Mouse (Mus musculus): ENCODE measurements around the gene Zc3h12a.

Zc3h12a gene

GRCm38 (mm10) chr4:125144627-125145026 lies 17.0 kb upstream of the Zc3h12a start:
- DNase-seq (ENCODE audit: low spot score), result no peak

GRCm38 (mm10) chr4:125144211-125144610 lies 16.6 kb upstream of the Zc3h12a start:
- no peak for DNase-seq (ENCODE audit: low spot score)

DNA sequence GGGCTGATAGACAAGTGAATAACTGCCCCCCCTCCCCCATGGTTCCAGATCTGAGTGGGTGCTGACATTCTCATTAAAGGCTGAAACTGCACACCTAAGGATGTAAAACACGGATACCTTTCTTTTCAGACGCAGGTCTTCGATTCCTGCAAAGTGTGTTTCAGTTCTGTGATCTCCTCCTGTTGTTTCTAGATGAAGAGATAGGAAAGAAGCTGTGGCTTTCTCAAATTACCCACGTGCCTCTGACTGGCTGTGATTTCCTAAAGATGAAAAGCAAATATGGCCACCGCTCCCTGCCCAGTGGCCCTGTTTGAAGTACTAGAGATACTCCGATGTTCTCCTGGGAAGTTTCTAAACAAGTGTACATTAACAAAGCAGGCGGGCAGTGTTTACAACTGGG lies 10.7 kb upstream of the Zc3h12a start:
- no peak for DNase-seq (ENCODE audit: low spot score)

DNA sequence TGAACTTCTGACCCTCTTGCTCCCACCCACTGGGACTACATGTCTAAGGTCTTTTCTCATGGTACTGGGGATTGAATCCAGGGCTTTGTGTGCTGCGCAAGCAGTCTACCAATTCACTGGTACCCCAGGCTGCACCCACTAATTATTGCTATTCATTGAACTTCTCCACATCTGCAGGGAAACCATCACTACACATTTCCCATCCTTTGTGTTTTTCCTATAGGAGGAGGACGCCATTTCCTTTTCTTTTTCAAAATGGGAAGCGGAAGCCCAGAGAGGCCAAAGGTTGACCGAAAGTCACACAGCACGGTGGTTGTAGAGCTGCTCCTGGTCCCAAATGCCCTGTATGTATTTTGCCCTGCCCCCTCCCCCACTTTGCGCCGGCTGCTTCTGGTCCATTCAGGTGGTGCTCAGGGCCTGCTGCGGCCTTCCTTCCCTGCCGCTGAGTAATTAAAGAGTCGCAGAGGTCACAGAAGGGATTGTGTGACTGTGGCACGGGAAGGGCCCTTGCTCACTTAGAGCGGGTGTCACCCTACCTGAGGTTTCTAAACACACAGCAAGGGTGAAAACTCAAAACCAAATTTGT lies 8.8 kb upstream of the Zc3h12a start:
- DNase-seq (ENCODE audit: low spot score), result no peak

DNA sequence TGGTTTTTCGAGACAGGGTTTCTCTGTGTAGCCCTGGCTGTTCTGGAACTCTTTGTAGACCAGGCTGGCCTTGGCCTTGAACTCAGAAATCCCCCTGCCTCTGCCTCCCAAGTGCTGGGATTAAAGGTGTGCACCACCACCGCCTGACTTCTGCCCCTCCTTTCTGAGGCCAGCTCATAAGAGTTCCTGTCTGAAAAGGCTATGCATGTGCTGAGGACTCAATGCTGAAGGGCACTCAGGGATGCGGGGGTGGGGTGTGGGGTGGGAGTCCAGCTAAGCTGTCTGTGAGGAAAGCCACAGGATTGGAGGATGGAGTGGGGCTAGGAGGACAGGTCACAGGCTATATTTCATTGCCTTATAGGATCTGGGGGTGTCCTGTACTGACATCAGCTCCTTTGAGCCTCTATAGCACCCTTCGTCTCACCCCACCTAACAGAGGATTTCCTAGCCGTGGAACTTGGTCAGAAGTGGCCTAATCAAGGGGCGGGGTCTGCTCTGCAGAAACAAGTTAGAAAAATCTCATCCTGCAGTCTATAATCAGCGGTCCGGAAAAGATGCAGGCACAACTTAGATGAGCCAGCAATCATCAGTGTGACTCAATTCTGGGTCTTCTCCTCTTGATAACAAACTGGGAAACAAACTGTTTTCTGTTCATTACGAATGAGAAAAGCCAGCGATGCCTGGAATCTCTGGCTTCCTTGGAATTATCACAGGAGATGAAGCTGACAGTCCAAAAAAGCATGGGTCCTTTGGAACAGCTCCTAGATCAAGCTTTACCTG lies 7.6 kb upstream of the Zc3h12a start:
- no peak for DNase-seq (ENCODE audit: low spot score)

GRCm38 (mm10) chr4:125134631-125135030 lies 7.0 kb upstream of the Zc3h12a start:
- DNase-seq (ENCODE audit: low spot score), result no peak

GRCm38 (mm10) chr4:125134192-125134591 lies 6.6 kb upstream of the Zc3h12a start:
- DNase-seq (ENCODE audit: low spot score), result no peak

DNA sequence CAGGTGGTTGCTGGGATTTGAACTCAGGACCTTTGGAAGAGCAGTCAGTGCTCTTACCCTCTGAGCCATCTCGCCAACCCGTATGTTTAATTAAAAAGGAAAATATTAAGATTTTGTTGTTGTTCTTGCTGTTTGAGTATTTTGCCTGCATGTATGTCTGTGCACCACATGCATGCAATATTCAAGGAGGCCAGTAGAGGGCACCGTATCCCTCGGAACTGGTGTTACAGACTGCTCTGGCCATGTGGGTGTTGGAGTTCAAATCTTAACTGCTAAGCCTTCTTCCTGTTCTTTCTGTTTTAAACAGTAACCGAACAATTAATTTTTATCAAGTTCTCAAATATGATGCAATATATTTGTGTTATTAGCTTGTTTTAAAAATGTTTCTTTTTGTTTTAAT lies 4.8 kb upstream of the Zc3h12a start:
- peak; percentile 74 for DNase-seq (ENCODE audit: low spot score)

DNA sequence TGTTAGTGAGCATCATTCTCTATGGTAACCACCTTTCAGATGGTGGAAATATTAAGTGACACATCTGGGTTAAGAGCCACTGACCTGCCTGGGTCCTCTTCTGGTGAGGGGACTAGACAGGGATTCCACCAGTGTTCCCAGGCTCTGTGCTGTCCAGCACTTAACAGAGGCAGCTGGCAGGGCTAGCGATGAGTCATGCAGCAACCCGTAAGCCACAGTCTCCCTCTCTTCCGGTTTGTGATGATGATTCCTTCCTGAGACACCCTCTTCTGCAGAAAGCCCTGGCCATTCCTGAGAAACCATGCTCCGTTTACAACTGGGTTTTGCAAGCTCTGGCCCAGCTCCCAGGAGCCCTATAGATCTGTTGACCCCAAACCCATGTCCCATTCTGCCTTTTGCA lies 3.9 kb upstream of the Zc3h12a start:
- DNase-seq (ENCODE audit: low spot score), result no peak

GRCm38 (mm10) chr4:125126761-125127160 lies 879 bp downstream of the Zc3h12a start:
- DNase-seq (ENCODE audit: low spot score), result no peak

DNA sequence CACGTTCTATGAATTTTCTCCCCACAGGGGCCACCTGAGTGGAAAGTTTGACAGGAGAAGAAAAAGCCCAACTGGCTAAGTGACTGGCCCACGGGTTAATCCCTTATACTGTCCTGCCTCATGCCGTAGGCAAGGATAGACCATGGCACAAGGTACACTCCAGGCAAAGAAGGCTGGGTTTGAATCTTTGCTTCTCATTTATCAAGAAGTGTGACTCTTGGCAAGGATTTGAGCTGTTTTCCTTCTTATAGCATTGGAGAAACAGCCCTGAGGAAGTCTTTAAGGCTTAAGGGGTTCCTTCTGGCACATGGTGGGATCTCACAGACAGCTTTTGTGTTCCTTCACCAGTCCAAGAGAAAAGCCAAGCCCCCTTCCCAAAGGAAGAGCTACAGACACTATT lies 1.5 kb downstream of the Zc3h12a start:
- DNase-seq (ENCODE audit: low spot score), result no peak

GRCm38 (mm10) chr4:125125361-125125921 lies 2.2 kb downstream of the Zc3h12a start:
- DNase-seq (ENCODE audit: low spot score), result no peak

- no peak for DNase-seq (ENCODE audit: low spot score)
Measured at GRCm38 (mm10) chr4:125124424-125125209, 3.0 kb downstream of the Zc3h12a start.

- no peak for DNase-seq (ENCODE audit: low spot score)
Measured at GRCm38 (mm10) chr4:125123279-125123671, 4.4 kb downstream of the Zc3h12a start.

- no peak for DNase-seq (ENCODE audit: low spot score)
Measured at GRCm38 (mm10) chr4:125122431-125123278, 5.0 kb downstream of the Zc3h12a start.

DNA sequence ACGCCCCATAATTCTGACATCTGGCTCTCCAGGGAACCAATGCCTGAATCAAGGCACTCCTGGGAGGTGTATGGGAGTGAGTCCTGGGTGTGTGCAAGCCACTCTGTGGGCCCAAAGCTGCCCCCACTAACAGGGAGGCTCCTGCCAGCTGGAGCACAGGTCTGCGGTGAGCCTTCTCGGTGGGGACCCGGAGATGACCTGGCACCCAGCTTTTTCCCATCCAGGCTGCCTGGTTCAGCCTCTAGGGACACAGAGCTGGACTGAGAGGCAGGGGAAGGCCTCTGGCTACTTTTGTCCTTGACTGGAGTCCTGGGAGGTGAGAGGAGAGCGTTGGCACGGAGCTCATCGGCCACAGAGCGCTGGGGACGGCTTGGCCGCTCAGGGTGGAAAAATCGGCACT lies 7.9 kb downstream of the Zc3h12a start:
- no peak for DNase-seq (ENCODE audit: low spot score)

GRCm38 (mm10) chr4:125119070-125119469 lies 8.6 kb downstream of the Zc3h12a start:
- no peak for DNase-seq (ENCODE audit: low spot score)

- no peak for DNase-seq (ENCODE audit: low spot score)
Measured at GRCm38 (mm10) chr4:125117902-125118320, 9.7 kb downstream of the Zc3h12a start.

- DNase-seq (ENCODE audit: low spot score), result no peak
Measured at GRCm38 (mm10) chr4:125116929-125117328, 10.7 kb downstream of the Zc3h12a start.

DNA sequence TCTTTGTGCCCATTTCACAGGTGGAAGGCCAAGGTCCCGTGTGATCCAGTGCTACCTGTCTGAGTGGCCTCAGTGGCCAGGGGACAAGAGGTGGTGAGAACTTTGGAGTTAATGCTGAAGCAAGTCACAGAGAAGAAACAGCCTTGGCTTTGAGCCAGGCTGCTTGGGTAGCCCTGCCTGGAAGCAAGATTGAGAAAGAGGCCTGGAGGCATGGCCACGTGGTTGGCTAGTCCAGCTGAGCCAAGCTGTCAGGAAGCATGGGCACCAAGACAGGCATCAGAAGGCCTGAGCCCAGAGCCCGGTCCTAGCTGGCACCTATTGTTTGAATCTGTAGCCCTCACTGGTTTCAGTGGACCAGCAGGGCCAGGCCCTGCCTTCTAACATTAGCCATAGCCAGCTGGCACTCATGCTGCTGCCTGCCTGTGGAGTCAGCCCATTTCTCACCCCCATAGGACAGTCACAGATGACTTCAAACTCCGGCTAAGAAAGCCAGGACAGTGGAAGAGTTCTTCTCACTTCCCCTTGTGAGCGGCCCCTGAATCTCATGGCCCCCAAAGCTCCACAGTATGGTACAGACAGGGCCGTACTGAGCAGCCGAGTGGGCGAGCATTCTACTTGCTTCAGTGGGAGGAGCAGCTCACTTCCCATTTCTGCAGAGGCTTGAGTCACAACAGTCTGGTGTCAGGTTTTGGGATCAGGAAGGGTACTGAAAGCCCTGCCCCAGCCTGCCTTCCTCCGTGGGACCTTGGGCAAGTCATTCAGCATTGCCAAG lies 11.4 kb downstream of the Zc3h12a start:
- DNase-seq (ENCODE audit: low spot score), result peak; percentile 85

- DNase-seq (ENCODE audit: low spot score), result peak; percentile 39
Measured at GRCm38 (mm10) chr4:125115710-125116089, 11.9 kb downstream of the Zc3h12a start.

All from layer of hippocampus, adult 11-12 months (tissue).